In the genomic region with DNA sequence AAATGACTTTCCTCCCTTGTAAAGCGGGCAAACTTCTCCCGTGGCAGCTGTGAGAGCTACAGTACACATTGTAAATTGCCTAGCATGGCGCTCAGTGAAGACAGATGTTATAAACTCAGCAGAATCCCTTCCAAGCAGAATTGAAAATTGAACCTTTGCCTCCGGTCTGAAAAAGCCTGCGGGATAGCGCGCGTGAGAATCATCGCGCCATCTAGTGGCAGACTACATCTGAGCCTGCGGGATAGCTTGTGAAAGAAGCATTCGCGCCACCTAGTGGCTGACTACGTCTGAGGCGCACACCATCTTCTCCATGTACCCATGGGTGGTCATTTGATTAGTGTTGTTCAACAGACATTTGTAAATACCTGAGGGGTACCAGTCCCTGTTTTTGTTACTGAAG, we compare ENCODE assay signal across 8 mouse cellular contexts. TPM values are rescaled to one million over a fixed set of nuclear protein-coding genes. Genes with fewer than 3 reads are reported as not detected.
DNase-seq lines count a peak whose midpoint lies in the region; ATAC-seq lines count a peak whose summit lies in the region.

No protein-coding gene starts in this region.

- no peaks in the 10 kb centered on the region for H3K36me3 ChIP-seq in intestine, embryonic 14.5 days (ENCODE audit: control insufficient read depth, insufficient read depth, low read length)

- peak; percentile 78 to 87 for DNase-seq in gastrocnemius, adult 8-10 months (ENCODE audit: low spot score in 2 of 2)
- peak; percentile 95 for DNase-seq in intestine, embryonic 14.5 days (ENCODE audit: low spot score)
- DNase-seq in left cerebral cortex, postnatal 10 days (ENCODE audit: extremely low spot score in 1 of 2, low spot score in 2 of 2): peak; percentile 89 to 94
- DNase-seq in right cerebral cortex, postnatal 14 days: peak; percentile 99
- peak; percentile 91 for DNase-seq in urinary bladder, postnatal 25 days (ENCODE audit: low spot score)

- no peak overlapping the region for H3K9ac ChIP-seq in intestine, embryonic 14.5 days (ENCODE audit: low read length)

- H3K27me3 ChIP-seq in intestine, embryonic 14.5 days (replicated peaks; ENCODE audit: control insufficient read depth, insufficient read depth, low read length): no peaks in the 10 kb centered on the region

- peak; percentile 97 for ATAC-seq in activated CD4-positive, CD25-positive, alpha-beta regulatory T cell, adult 4 months
- peak; percentile 99 for ATAC-seq in common myeloid progenitor, adult 5-6 weeks (replicated peaks; ENCODE audit: low read depth, poor library complexity, severe bottlenecking)
- ATAC-seq in intestine, embryonic 14.5 days (replicated peaks; ENCODE audit: low FRiP score, low TSS enrichment, low read depth): peak; percentile 80
- peak; percentile 95 for ATAC-seq in megakaryocyte-erythroid progenitor cell, adult 5-6 weeks (replicated peaks; ENCODE audit: low FRiP score, low TSS enrichment, poor library complexity, severe bottlenecking)

- H3K4me3 ChIP-seq in intestine, embryonic 14.5 days (ENCODE audit: low read depth, low read length): no peak overlapping the region

- 2% methylated on average over 15 of the region's 15 CpGs for WGBS in intestine, embryonic 14.5 days

- H3K9me3 ChIP-seq in intestine, embryonic 14.5 days (ENCODE audit: control insufficient read depth, low read length): no peaks in the 10 kb centered on the region

- no peak overlapping the region for H3K27ac ChIP-seq in intestine, embryonic 14.5 days (ENCODE audit: low read depth)

- no peak overlapping the region for H3K4me2 ChIP-seq in intestine, embryonic 14.5 days (ENCODE audit: low read length)

- intact Hi-C loops in left cerebral cortex, postnatal 10 days (cut with DNase I): loop anchor here (5.0 kb wide), 2 partner anchors 63 to 132 kb away; a partner anchor contains a TSS

- H3K4me1 ChIP-seq in intestine, embryonic 14.5 days (replicated peaks; ENCODE audit: control insufficient read depth, insufficient read depth, low read length): no peaks in the 10 kb centered on the region

RNA-seq across cellular contexts. Expression of a gene that starts 19.0 kb away (rescaled TPM):
- polyA plus RNA-seq in activated CD4-positive, CD25-positive, alpha-beta regulatory T cell, adult 4 months (2017; shearing (Covaris generic)): 100 to 1,000 TPM; 110 to 115 TPM
- total RNA-seq in common myeloid progenitor, adult 5-6 weeks (2017): 45.7 and 84.5 TPM in 2 replicates
- total RNA-seq in gastrocnemius, adult 8-10 months (2022): 10 to 100 TPM; 47.8 to 60.7 (median 55.5) TPM
- polyA plus RNA-seq in intestine, embryonic 14.5 days (2014; fragmentation: Nextera tagmentation; extraction: Ambion mirVana): 126 and 136 TPM in 2 replicates
- total RNA-seq in left cerebral cortex, postnatal 10 days (2021): 10 to 100 TPM; 64.9 to 70.9 TPM
- 32.6 and 74.8 TPM in 2 replicates for total RNA-seq in megakaryocyte-erythroid progenitor cell, adult 5-6 weeks (2014; fragmentation: Nextera tagmentation)
- 64.3 and 66.2 TPM in 2 replicates for total RNA-seq in megakaryocyte-erythroid progenitor cell, adult 5-6 weeks (2017)

RNA-seq across cellular contexts. Expression of a gene that starts 19.2 kb away (rescaled TPM):
- polyA plus RNA-seq in activated CD4-positive, CD25-positive, alpha-beta regulatory T cell, adult 4 months (2017; shearing (Covaris generic)): 10 to 100 TPM; 19.5 to 25.3 TPM
- total RNA-seq in common myeloid progenitor, adult 5-6 weeks (2017): 15.7 and 22.7 TPM in 2 replicates
- 1 to 10 TPM in 3 of 4 experiments, under 1 TPM in 1; 0.99 to 2.6 (median 2.2) TPM for total RNA-seq in gastrocnemius, adult 8-10 months (2022)
- 42.1 and 43.8 TPM in 2 replicates for polyA plus RNA-seq in intestine, embryonic 14.5 days (2014; fragmentation: Nextera tagmentation; extraction: Ambion mirVana)
- total RNA-seq in left cerebral cortex, postnatal 10 days (2021): 10 to 100 TPM; 16.2 to 19.2 TPM
- 10.4 and 14.6 TPM in 2 replicates for total RNA-seq in megakaryocyte-erythroid progenitor cell, adult 5-6 weeks (2014; fragmentation: Nextera tagmentation)
- 19.0 and 24.5 TPM in 2 replicates for total RNA-seq in megakaryocyte-erythroid progenitor cell, adult 5-6 weeks (2017)
